Mouse (Mus musculus): ENCODE data around the gene Cyb561d2. TPM values are rescaled to one million over a fixed set of nuclear protein-coding genes. Genes with fewer than 3 reads are reported as not detected.

Gene Cyb561d2
- total and polyA plus RNA-seq, 3 experiments: 37.8 to 38.1 TPM; not detected in 1

DNA sequence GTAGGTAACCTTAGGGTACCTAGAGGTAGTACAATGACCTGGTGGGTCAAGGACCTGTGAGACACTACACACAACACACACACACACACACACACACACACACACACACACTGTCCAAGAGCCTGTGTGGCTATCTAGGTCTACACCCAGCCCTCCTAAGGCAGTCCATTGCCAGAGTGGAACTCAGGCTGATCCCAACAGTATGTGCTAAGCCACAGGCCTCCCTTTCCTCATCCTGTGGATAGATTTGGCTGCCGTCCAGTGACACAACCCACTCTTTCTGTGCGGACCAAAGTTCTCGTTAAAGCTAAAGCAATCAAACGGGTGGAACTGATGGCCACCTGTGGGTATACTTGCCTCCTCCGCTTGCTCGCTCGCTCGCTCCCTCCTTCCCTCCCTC lies 51.8 kb downstream of the Cyb561d2 start:
- H3K27ac ChIP-seq (ENCODE audit: control insufficient read depth, low read depth, low read length): no peak overlapping the region
- no peak overlapping the region; a peak in 1 of 4 replicates for H3K4me3 ChIP-seq (ENCODE audit: control insufficient read depth in 1 of 2, insufficient read depth in 1 of 2, low read depth in 2 of 2, low read length in 2 of 2)
- H3K27me3 ChIP-seq (ENCODE audit: control insufficient read depth in 1 of 2, insufficient read depth in 2 of 2, low read length in 2 of 2): no peaks in the 10 kb centered on the region; a peak in 1 of 4 replicates
- no peaks in the 10 kb centered on the region for H3K79me2 ChIP-seq (ENCODE audit: control insufficient read depth, insufficient read depth, low read length, poor library complexity)
- no peak overlapping the region for H3K9ac ChIP-seq (ENCODE audit: control insufficient read depth, low read depth, low read length, poor library complexity, severe bottlenecking)
- no peak for TF ChIP-seq MYC (IDR thresholded peaks at IDR 0.05; ENCODE audit: low read depth, low read length)
- TF ChIP-seq KAT2A (conservative IDR thresholded peaks at IDR 0.05; ENCODE audit: low read depth, low read length): no peak
- TF ChIP-seq NRF1 (IDR thresholded peaks at IDR 0.05; ENCODE audit: insufficient read depth, low read depth, low read length, poor library complexity, severe bottlenecking): no peak
- no peak for TF ChIP-seq TBP (IDR thresholded peaks at IDR 0.05; ENCODE audit: low read depth, low read length)
- no peak for TF ChIP-seq MYB (IDR thresholded peaks at IDR 0.05; ENCODE audit: low read depth, low read length)
- TF ChIP-seq ZKSCAN1 (IDR thresholded peaks at IDR 0.05; ENCODE audit: low read depth, low read length): no peak
- TF ChIP-seq EP300 (IDR thresholded peaks at IDR 0.05; ENCODE audit: low read depth in 1 of 2, low read length in 2 of 2): no peak
- TF ChIP-seq GATA1 (IDR thresholded peaks at IDR 0.05; ENCODE audit: low read depth, low read length): no peak
- no peak for TF ChIP-seq JUND (IDR thresholded peaks at IDR 0.05; ENCODE audit: low read depth, low read length)
- TF ChIP-seq ZMIZ1 (IDR thresholded peaks at IDR 0.05; ENCODE audit: low read depth, low read length): no peak
- TF ChIP-seq SMC3 (IDR thresholded peaks at IDR 0.05; ENCODE audit: low read depth, low read length): no peak
- no peak for TF ChIP-seq SIN3A (IDR thresholded peaks at IDR 0.05; ENCODE audit: low read length)
- TF ChIP-seq UBTF (IDR thresholded peaks at IDR 0.05; ENCODE audit: borderline replicate concordance, insufficient read depth, low read depth, low read length): no peak
- peaks cover 0 to 4% of the 10 kb centered on the region in 2 experiments; a peak in 1 of 4 replicates for H3K36me3 ChIP-seq (ENCODE audit: control insufficient read depth in 1 of 2, insufficient read depth in 2 of 2, low read length in 2 of 2)
- no peaks in the 10 kb centered on the region for H3K9me3 ChIP-seq (replicated peaks; ENCODE audit: insufficient read depth, low read length)
- peak; percentile 15 for DNase-seq (ENCODE audit: low read depth, low spot score)
- peaks cover 0 to 6% of the 10 kb centered on the region in 2 experiments; a peak in 2 of 4 replicates for H3K4me1 ChIP-seq (ENCODE audit: control insufficient read depth in 1 of 2, insufficient read depth in 2 of 2, low read length in 2 of 2)

Other genes with a start within 250 kb of the Cyb561d2 start
- gene Cish, start 246.2 kb downstream of the Cyb561d2 start, total RNA-seq (2012; rRNA removed): 5.1 and 10.0 TPM in 2 replicates
- 10 to 100 TPM in 1 of 2 experiments, not detected in 1; 24.5 TPM for gene Cish, start 246.2 kb downstream of the Cyb561d2 start, polyA plus RNA-seq (2012; ENCODE audit: insufficient read depth in 1 of 2, insufficient read length in 2 of 2, low read depth in 1 of 2, low replicate concordance in 2 of 2, missing spikeins in 1 of 2)
- 7.5 TPM in 2 replicates for gene Hemk1, start 203.8 kb downstream of the Cyb561d2 start, total RNA-seq (2012; rRNA removed)
- gene Hemk1, start 203.8 kb downstream of the Cyb561d2 start, polyA plus RNA-seq (2012; ENCODE audit: insufficient read depth in 1 of 2, insufficient read length in 2 of 2, low read depth in 1 of 2, low replicate concordance in 2 of 2, missing spikeins in 1 of 2): 10 to 100 TPM in 1 of 2 experiments, not detected in 1; 11.8 TPM
- 0.35 and 0.36 TPM in 2 replicates for gene 6430571L13Rik, start 201.6 kb downstream of the Cyb561d2 start, total RNA-seq (2012; rRNA removed)
- gene 6430571L13Rik, start 201.6 kb downstream of the Cyb561d2 start, polyA plus RNA-seq (2012; ENCODE audit: insufficient read depth in 1 of 2, insufficient read length in 2 of 2, low read depth in 1 of 2, low replicate concordance in 2 of 2, missing spikeins in 1 of 2): under 1 TPM in 1 of 2 experiments, not detected in 1; 0.35 TPM
- gene Cacna2d2, start 142.6 kb downstream of the Cyb561d2 start, total RNA-seq (2012; rRNA removed): 0.20 TPM in 1 of 2 replicates, not detected in the other
- gene Cacna2d2, start 142.6 kb downstream of the Cyb561d2 start, polyA plus RNA-seq (2012; ENCODE audit: insufficient read depth in 1 of 2, insufficient read length in 2 of 2, low read depth in 1 of 2, low replicate concordance in 2 of 2, missing spikeins in 1 of 2): under 1 TPM in 1 of 2 experiments, not detected in 1; 0.67 TPM
- 26.0 and 34.6 TPM in 2 replicates for gene Tmem115, start 8.2 kb downstream of the Cyb561d2 start, total RNA-seq (2012; rRNA removed)
- 10 to 100 TPM in 1 of 2 experiments, not detected in 1; 39.3 TPM for gene Tmem115, start 8.2 kb downstream of the Cyb561d2 start, polyA plus RNA-seq (2012; ENCODE audit: insufficient read depth in 1 of 2, insufficient read length in 2 of 2, low read depth in 1 of 2, low replicate concordance in 2 of 2, missing spikeins in 1 of 2)
- 23.2 and 25.4 TPM in 2 replicates for gene Nprl2, start within 50 bp of the Cyb561d2 start, total RNA-seq (2012; rRNA removed)
- gene Nprl2, start within 50 bp of the Cyb561d2 start, polyA plus RNA-seq (2012; ENCODE audit: insufficient read depth in 1 of 2, insufficient read length in 2 of 2, low read depth in 1 of 2, low replicate concordance in 2 of 2, missing spikeins in 1 of 2): 10 to 100 TPM in 1 of 2 experiments, not detected in 1; 30.2 TPM
- gene Zmynd10, start 5.1 kb upstream of the Cyb561d2 start, total RNA-seq (2012; rRNA removed): 0.26 and 0.31 TPM in 2 replicates
- under 1 TPM in 1 of 2 experiments, not detected in 1; 0.85 TPM for gene Zmynd10, start 5.1 kb upstream of the Cyb561d2 start, polyA plus RNA-seq (2012; ENCODE audit: insufficient read depth in 1 of 2, insufficient read length in 2 of 2, low read depth in 1 of 2, low replicate concordance in 2 of 2, missing spikeins in 1 of 2)
- gene Rassf1, start 9.4 kb upstream of the Cyb561d2 start, total RNA-seq (2012; rRNA removed): 40.6 and 48.0 TPM in 2 replicates
- gene Rassf1, start 9.4 kb upstream of the Cyb561d2 start, polyA plus RNA-seq (2012; ENCODE audit: insufficient read depth in 1 of 2, insufficient read length in 2 of 2, low read depth in 1 of 2, low replicate concordance in 2 of 2, missing spikeins in 1 of 2): 10 to 100 TPM in 1 of 2 experiments, not detected in 1; 56.9 TPM
- 29.9 and 36.2 TPM in 2 replicates for gene Tusc2, start 21.1 kb upstream of the Cyb561d2 start, total RNA-seq (2012; rRNA removed)
- gene Tusc2, start 21.1 kb upstream of the Cyb561d2 start, polyA plus RNA-seq (2012; ENCODE audit: insufficient read depth in 1 of 2, insufficient read length in 2 of 2, low read depth in 1 of 2, low replicate concordance in 2 of 2, missing spikeins in 1 of 2): 10 to 100 TPM in 1 of 2 experiments, not detected in 1; 48.9 TPM
- 24.8 and 32.0 TPM in 2 replicates for gene Hyal2, start 25.8 kb upstream of the Cyb561d2 start, total RNA-seq (2012; rRNA removed)
- 10 to 100 TPM in 1 of 2 experiments, not detected in 1; 31.3 TPM for gene Hyal2, start 25.8 kb upstream of the Cyb561d2 start, polyA plus RNA-seq (2012; ENCODE audit: insufficient read depth in 1 of 2, insufficient read length in 2 of 2, low read depth in 1 of 2, low replicate concordance in 2 of 2, missing spikeins in 1 of 2)
- gene Hyal1, start 34.7 kb upstream of the Cyb561d2 start, total RNA-seq (2012; rRNA removed): 1.1 and 1.3 TPM in 2 replicates
- 1 to 10 TPM in 1 of 2 experiments, not detected in 1; 3.4 TPM for gene Hyal1, start 34.7 kb upstream of the Cyb561d2 start, polyA plus RNA-seq (2012; ENCODE audit: insufficient read depth in 1 of 2, insufficient read length in 2 of 2, low read depth in 1 of 2, low replicate concordance in 2 of 2, missing spikeins in 1 of 2)
- 14.3 and 15.1 TPM in 2 replicates for gene Naa80, start 36.7 kb upstream of the Cyb561d2 start, total RNA-seq (2012; rRNA removed)
- gene Naa80, start 36.7 kb upstream of the Cyb561d2 start, polyA plus RNA-seq (2012; ENCODE audit: insufficient read depth in 1 of 2, insufficient read length in 2 of 2, low read depth in 1 of 2, low replicate concordance in 2 of 2, missing spikeins in 1 of 2): 10 to 100 TPM in 1 of 2 experiments, not detected in 1; 74.0 TPM
- gene Hyal3, start 38.6 kb upstream of the Cyb561d2 start, total RNA-seq (2012; rRNA removed): 1.8 and 2.3 TPM in 2 replicates
- 1 to 10 TPM in 1 of 2 experiments, not detected in 1; 6.8 TPM for gene Hyal3, start 38.6 kb upstream of the Cyb561d2 start, polyA plus RNA-seq (2012; ENCODE audit: insufficient read depth in 1 of 2, insufficient read length in 2 of 2, low read depth in 1 of 2, low replicate concordance in 2 of 2, missing spikeins in 1 of 2)
- 136 and 147 TPM in 2 replicates for gene Ifrd2, start 45.4 kb upstream of the Cyb561d2 start, total RNA-seq (2012; rRNA removed)
- 100 to 1,000 TPM in 1 of 2 experiments, not detected in 1; 292 TPM for gene Ifrd2, start 45.4 kb upstream of the Cyb561d2 start, polyA plus RNA-seq (2012; ENCODE audit: insufficient read depth in 1 of 2, insufficient read length in 2 of 2, low read depth in 1 of 2, low replicate concordance in 2 of 2, missing spikeins in 1 of 2)
- 0.04 and 0.07 TPM in 2 replicates for gene Sema3b, start 67.0 kb upstream of the Cyb561d2 start, total RNA-seq (2012; rRNA removed)
- under 1 TPM in 1 of 2 experiments, not detected in 1; 0.21 TPM for gene Sema3b, start 67.0 kb upstream of the Cyb561d2 start, polyA plus RNA-seq (2012; ENCODE audit: insufficient read depth in 1 of 2, insufficient read length in 2 of 2, low read depth in 1 of 2, low replicate concordance in 2 of 2, missing spikeins in 1 of 2)
- gene Gnai2, start 93.2 kb upstream of the Cyb561d2 start, total RNA-seq (2012; rRNA removed): 129 and 131 TPM in 2 replicates
- gene Gnai2, start 93.2 kb upstream of the Cyb561d2 start, polyA plus RNA-seq (2012; ENCODE audit: insufficient read depth in 1 of 2, insufficient read length in 2 of 2, low read depth in 1 of 2, low replicate concordance in 2 of 2, missing spikeins in 1 of 2): 100 to 1,000 TPM; 137 to 335 TPM
- not detected in 2 replicates for gene Slc38a3, start 127.3 kb upstream of the Cyb561d2 start, total RNA-seq (2012; rRNA removed)
- gene Slc38a3, start 127.3 kb upstream of the Cyb561d2 start, polyA plus RNA-seq (2012; ENCODE audit: insufficient read depth in 1 of 2, insufficient read length in 2 of 2, low read depth in 1 of 2, low replicate concordance in 2 of 2, missing spikeins in 1 of 2): not detected
- 0.27 TPM in 1 of 2 replicates, not detected in the other for gene Gnat1, start 137.5 kb upstream of the Cyb561d2 start, total RNA-seq (2012; rRNA removed)
- gene Gnat1, start 137.5 kb upstream of the Cyb561d2 start, polyA plus RNA-seq (2012; ENCODE audit: insufficient read depth in 1 of 2, insufficient read length in 2 of 2, low read depth in 1 of 2, low replicate concordance in 2 of 2, missing spikeins in 1 of 2): 100 to 1,000 TPM in 1 of 2 experiments, not detected in 1; 326 TPM
- not detected in 2 replicates for gene Sema3f, start 168.3 kb upstream of the Cyb561d2 start, total RNA-seq (2012; rRNA removed)
- gene Sema3f, start 168.3 kb upstream of the Cyb561d2 start, polyA plus RNA-seq (2012; ENCODE audit: insufficient read depth in 1 of 2, insufficient read length in 2 of 2, low read depth in 1 of 2, low replicate concordance in 2 of 2, missing spikeins in 1 of 2): not detected
- 80.2 and 87.6 TPM in 2 replicates for gene Rbm5, start 228.8 kb upstream of the Cyb561d2 start, total RNA-seq (2012; rRNA removed)
- 100 to 1,000 TPM; 125 to 143 TPM for gene Rbm5, start 228.8 kb upstream of the Cyb561d2 start, polyA plus RNA-seq (2012; ENCODE audit: insufficient read depth in 1 of 2, insufficient read length in 2 of 2, low read depth in 1 of 2, low replicate concordance in 2 of 2, missing spikeins in 1 of 2)

All from MEL (cell line).